Mouse (Mus musculus) small intestine, adult 2 months (tissue): Measurements from ENCODE around the gene Selenot. TPM values are rescaled to one million over a fixed set of nuclear protein-coding genes. Genes with fewer than 3 reads are reported as not detected.
A peak's percentile ranks its signal among the peaks of the same experiment; 100 is the strongest.

Experiments
- H3K27ac ChIP-seq: fragments of 200-500 bp; 2 replicates; pipeline ENCODE4 v1.5.1; 2012; ENCODE audit warnings: low read depth, low read length, control low read depth, inconsistent platforms; ENCODE audit not compliant: insufficient read depth
- H3K27me3 ChIP-seq: fragments of 200-500 bp; 2 replicates; pipeline ENCODE4 v1.6.1; 2012; ENCODE audit warnings: mild to moderate bottlenecking, moderate library complexity, low read length, inconsistent platforms; ENCODE audit not compliant: control insufficient read depth, insufficient read depth
- H3K36me3 ChIP-seq: fragments of 200-500 bp; 2 replicates; pipeline ENCODE4 v1.6.1; 2012; ENCODE audit warnings: mild to moderate bottlenecking, low read length, control low read depth, inconsistent platforms; ENCODE audit not compliant: control insufficient read depth, insufficient read depth
- H3K4me1 ChIP-seq: fragments of 200-500 bp; 2 replicates; pipeline ENCODE4 v1.6.1; 2012; ENCODE audit warnings: low read length, inconsistent platforms, mixed read lengths; ENCODE audit not compliant: control insufficient read depth, insufficient read depth, insufficient read length
- H3K4me3 ChIP-seq: fragments of 200-500 bp; 2 replicates; pipeline ENCODE4 v1.5.1; 2012; ENCODE audit warnings: low read depth, mild to moderate bottlenecking, control low read depth, inconsistent platforms, low read length, moderate library complexity
- CTCF ChIP-seq: fragments of 200-500 bp; IDR thresholded peaks from 2 replicates; pipeline ENCODE4 v1.5.1; 2012; ENCODE audit warnings: low read depth, mild to moderate bottlenecking, control low read depth, inconsistent platforms, low read length, moderate library complexity, mixed read lengths; ENCODE audit not compliant: insufficient replicate concordance, insufficient read length; ENCODE audit errors: extremely low read depth
- POLR2A ChIP-seq: fragments of 200-500 bp; IDR thresholded peaks from 2 replicates; pipeline ENCODE4 v1.6.1; 2012; ENCODE audit warnings: low read depth, mild to moderate bottlenecking, control low read depth, inconsistent platforms, low read length, moderate library complexity
- WGBS: fragments of 180-500 bp; shearing (Covaris S2); methylation state at CpG from one replicate; pipeline ENCODE4 v1.1.7; 2018; 5-methylcytosine and 5-hydroxymethylcytosine counted together
- polyA plus RNA-seq: library from polyadenylated mRNA; depleted of rRNA; stranded (reverse); fragments of >200 nt; gene quantifications from 2 replicates; pipeline ENCODE4 v1.2.3, GENCODE M21; 2012; rRNA removed

The Selenot gene
- 14.9 and 18.7 TPM in 2 replicates for polyA plus RNA-seq

DNA sequence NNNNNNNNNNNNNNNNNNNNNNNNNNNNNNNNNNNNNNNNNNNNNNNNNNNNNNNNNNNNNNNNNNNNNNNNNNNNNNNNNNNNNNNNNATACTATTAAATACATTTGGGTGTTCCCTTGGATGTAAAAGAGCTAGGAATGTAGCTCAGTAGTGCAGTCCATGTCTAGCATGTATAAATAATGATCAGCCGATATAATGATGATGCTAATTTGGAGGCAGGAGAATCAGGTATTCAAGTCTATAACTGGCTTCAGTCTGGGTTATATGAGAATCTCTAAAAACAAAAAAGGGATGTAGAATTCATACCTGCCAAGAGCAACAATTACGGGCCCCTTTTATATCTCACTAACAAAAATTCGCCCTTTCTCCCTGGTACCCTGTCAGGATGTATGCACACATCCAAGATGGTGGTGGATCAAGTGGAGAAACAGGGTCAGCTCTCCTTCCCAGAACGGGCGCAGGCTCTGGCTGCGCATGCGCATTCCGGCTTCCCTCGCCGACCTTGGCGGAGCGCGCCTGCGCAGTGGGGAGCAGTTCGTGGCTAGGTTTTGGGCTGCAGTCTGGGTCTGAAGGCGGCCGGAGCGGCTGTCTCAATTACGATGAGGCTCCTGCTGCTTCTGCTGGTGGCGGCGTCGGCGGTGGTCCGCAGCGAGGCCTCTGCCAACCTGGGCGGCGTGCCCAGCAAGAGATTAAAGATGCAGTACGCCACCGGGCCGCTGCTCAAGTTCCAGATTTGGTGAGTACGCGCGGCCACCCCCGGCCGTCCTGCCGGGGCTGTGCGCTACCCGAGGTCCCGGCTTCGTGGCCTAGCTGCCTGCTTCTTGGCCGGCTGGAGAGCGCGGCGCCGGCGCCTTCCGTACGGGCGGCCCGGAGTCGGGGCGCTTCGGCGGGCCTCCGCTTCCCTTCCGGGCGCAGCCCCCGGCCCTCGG, at the start of gene Selenot:
Gene Selenot (plus strand): TSS at position 500 of the 930 bp plus-strand sequence.
- 1% methylated on average over 59 of the region's 59 CpGs for WGBS
- TF ChIP-seq CTCF (no peak), POLR2A (peak; percentile 98)
- peaks cover 1% of the 10 kb centered on the region for H3K4me1 ChIP-seq

DNA sequence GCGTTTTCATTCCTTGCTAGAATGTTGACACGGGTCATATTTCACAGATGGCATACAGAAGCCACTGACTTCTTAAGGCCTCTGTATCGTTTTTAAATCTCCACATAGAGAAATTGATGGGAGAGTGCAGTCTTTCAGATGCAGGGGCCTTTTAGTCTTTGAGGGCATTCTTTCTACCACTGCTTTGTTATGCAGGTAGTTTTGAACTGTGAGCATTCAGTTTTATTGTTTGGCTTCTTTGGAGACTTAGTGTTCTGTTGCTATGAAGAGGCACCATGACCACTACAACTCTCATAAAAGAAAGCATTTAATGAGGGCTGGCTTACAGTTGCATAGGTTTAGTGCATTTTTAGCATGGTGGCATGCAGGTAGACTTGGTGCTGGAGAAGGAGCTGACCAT, 39.9 kb upstream of the Selenot start:
- TF ChIP-seq POLR2A = no peak
- TF ChIP-seq CTCF = no peak
- H3K27ac ChIP-seq = no peak overlapping the region
- H3K4me3 ChIP-seq = no peak overlapping the region
- peaks cover 29% of the 10 kb centered on the region for H3K36me3 ChIP-seq
- no peaks in the 10 kb centered on the region for H3K4me1 ChIP-seq
- no peaks in the 10 kb centered on the region for H3K27me3 ChIP-seq
- 94% methylated on average over 3 of the region's 3 CpGs for WGBS

More for the DNA sequence above, at the start of gene Selenot:
- peaks cover 7% of the 10 kb centered on the region for H3K36me3 ChIP-seq
- H3K4me3 ChIP-seq = peak within 1 kb of the TSS; percentile 96
- H3K27me3 ChIP-seq = no peaks in the 10 kb centered on the region
- H3K27ac ChIP-seq = peak within 1 kb of the TSS; percentile 95

DNA sequence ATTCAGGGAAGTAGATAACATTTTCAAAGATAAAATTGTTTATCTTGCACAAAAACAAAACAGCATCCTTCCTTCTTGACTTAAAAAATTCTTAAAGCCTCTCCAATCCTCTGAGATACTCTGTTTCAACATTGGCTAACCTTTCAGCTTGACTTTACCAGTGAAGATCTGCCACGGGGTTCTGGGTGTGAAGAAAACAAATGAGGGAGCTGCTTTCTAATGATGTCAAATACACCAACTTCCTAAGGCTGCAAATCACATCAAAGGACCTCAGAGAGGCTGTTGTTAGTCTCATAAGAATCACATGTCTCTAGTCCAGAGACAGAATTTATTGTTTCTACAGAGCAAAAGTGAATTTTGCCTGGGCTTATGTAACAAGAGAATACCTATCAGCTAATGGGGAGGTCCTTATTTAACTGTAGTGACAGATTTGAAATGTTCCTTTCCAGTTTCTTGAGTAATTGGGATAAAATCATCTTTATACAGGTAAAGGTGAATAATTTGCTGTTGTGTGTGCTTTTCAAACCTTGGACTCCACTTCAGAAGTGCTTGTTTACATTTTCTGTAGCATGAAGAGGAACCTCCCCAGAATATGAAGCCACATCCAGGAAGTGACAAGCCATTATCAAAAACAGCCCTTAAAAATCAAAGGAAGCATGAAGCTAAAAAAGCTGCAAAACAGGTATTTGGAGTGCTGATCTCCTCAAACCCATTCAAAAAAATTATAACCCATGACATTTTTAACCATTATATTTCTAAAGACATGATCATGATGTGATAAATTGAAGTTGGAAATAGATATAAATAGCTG, 24.2 kb upstream of the Selenot start:
- WGBS = 71% methylated on average over 1 of the region's 1 CpGs
- TF ChIP-seq CTCF = no peak
- no peak for TF ChIP-seq POLR2A
- Histone ChIP-seq H3K27ac (no peak overlapping the region), H3K4me3 (no peak overlapping the region), H3K4me1 (no peaks in the 10 kb centered on the region), H3K36me3 (peaks cover 49% of the 10 kb centered on the region), H3K27me3 (no peaks in the 10 kb centered on the region)

DNA sequence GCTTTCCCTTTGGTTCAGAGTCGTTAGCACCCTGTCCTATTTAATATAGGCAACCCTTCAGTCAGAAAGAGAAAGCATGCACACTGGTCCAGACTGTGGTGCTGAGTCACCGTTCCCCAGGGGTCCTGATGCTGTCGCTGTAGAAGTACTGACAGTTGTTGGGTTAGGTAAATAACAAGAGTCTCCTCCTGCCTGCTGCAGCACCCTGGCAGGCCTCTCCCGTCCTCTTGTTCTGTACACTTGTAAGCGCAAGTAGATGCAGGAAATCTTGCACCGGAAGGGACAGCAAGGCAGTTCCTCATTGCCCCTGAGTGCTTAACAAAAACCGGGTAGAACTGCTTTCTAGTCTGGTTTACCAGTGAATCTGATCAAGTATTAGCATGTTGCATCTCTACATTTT, 19.8 kb upstream of the Selenot start:
- WGBS = 85% methylated on average over 7 of the region's 7 CpGs
- H3K36me3 ChIP-seq = peaks cover 39% of the 10 kb centered on the region

DNA sequence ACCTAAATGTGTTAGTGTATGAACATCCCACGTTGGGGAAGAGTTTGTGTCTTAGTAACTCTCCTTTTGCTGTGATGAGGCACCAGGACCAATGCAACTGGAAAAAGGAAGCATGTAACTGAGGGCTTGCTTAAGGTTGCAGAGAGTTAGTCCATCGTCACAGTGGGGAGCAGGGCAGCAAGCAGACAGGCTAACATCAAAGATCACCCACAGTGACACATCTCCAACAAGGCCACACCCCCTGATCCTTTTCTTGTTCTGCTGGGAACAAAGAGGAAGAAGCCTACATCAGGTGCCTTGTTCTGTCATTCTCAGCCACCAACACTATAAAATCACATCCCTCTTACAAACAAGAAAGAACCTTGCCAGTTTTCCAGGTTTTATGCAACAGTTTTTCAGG, 16.5 kb upstream of the Selenot start:
- TF ChIP-seq CTCF (no peak), POLR2A (no peak)
- H3K36me3 ChIP-seq = peaks cover 20% of the 10 kb centered on the region
- 74% methylated on average over 2 of the region's 2 CpGs for WGBS

More for the DNA sequence above, 19.8 kb upstream of the Selenot start:
- Histone ChIP-seq H3K27me3 (no peaks in the 10 kb centered on the region), H3K4me1 (no peaks in the 10 kb centered on the region), H3K27ac (no peak overlapping the region), H3K4me3 (no peak overlapping the region)
- no peak for TF ChIP-seq POLR2A

DNA sequence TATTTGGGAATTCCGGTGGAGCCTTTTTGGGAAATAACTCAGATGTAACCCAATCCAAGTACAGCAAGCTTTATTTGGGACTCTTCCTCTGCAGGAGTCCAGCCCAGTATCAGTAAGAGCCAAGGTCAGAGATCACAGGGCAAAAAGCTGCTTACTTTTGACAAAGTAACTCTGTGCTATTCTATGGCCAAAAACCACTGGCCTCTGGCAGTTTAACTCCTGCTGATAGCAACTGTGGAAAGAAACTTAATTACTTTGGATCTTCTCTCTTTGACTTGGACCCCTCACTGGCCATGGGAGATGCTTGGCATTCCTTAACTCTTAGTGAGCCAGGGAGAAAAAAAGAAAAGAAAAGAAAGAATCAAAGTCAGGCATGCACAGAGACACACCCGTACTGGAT, 15.0 kb upstream of the Selenot start:
- Histone ChIP-seq H3K27me3 (no peaks in the 10 kb centered on the region), H3K27ac (no peak overlapping the region), H3K36me3 (peaks cover 7% of the 10 kb centered on the region), H3K4me1 (no peaks in the 10 kb centered on the region), H3K4me3 (no peak overlapping the region)
- TF ChIP-seq CTCF = no peak
- no peak for TF ChIP-seq POLR2A
- WGBS = 81% methylated on average over 2 of the region's 2 CpGs

More for the DNA sequence above, 16.5 kb upstream of the Selenot start:
- no peak overlapping the region for H3K4me3 ChIP-seq
- H3K27ac ChIP-seq = no peak overlapping the region
- no peaks in the 10 kb centered on the region for H3K27me3 ChIP-seq
- H3K4me1 ChIP-seq = no peaks in the 10 kb centered on the region

DNA sequence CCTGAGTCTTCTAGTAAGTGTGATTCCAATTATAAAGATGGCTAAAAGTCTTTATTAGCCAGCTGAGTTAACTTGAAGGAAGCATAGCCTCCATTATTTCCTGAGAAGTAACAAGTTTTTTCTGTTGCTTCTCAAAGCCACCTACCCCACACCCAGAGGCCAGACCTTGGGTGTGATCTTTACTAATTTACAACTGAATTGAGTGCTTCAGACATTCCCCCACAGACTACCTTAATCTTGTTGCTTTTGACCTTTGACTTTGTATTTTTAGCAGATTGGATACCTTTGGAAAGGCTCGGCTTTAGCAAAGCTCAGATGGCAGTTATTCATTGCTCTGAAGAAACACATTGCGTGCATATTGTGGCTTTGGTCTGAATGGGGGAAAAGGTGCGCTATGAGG, 5.6 kb upstream of the Selenot start:
- H3K36me3 ChIP-seq = no peaks in the 10 kb centered on the region
- TF ChIP-seq POLR2A (no peak), CTCF (no peak)
- no peak overlapping the region for H3K4me3 ChIP-seq
- no peaks in the 10 kb centered on the region for H3K4me1 ChIP-seq
- H3K27me3 ChIP-seq = no peaks in the 10 kb centered on the region
- H3K27ac ChIP-seq = no peak overlapping the region
- WGBS = 88% methylated on average over 3 of the region's 3 CpGs
